Mouse (Mus musculus) embryonic facial prominence, embryonic 14.5 days (tissue): ENCODE measurements at regions not wholly inside any gene's neighbourhood (a gene's known extent, or its start where the extent isn't known, plus 50 kb on each side); places are given as distances from the start of the nearest gene placed in this dataset.

Experiments used
- ATAC-seq: fragments of 200-750 bp; cut with Nextera tagmentation; 2 replicates; pipeline ENCODE4 v1.8.0; 2017; ENCODE audit warnings: low read depth, moderate number of reproducible peaks, moderate TSS enrichment
- DNase-seq: peaks from one replicate; pipeline ENCODE4 v3.0.0-alpha.2; 2015; ENCODE audit warnings: low spot score
- H3K27ac ChIP-seq: fragments of 300-500 bp; sonication (generic); replicated peaks from 2 replicates; pipeline ENCODE4 v1.5.1; 2014; ENCODE audit warnings: low read depth, mild to moderate bottlenecking, low read length, moderate library complexity
- H3K27me3 ChIP-seq: fragments of 300-500 bp; sonication (generic); replicated peaks from 2 replicates; pipeline ENCODE4 v1.6.1; 2014; ENCODE audit warnings: low read length; ENCODE audit not compliant: control insufficient read depth, insufficient read depth
- H3K36me3 ChIP-seq: fragments of 300-500 bp; sonication (generic); 2 replicates; pipeline ENCODE4 v1.6.1; 2014; ENCODE audit warnings: low read length, mixed read lengths; ENCODE audit not compliant: control insufficient read depth, insufficient read depth
- H3K4me1 ChIP-seq: fragments of 300-500 bp; sonication (generic); 2 replicates; pipeline ENCODE4 v1.6.1; 2014; ENCODE audit warnings: antibody characterized with exemption, low read length; ENCODE audit not compliant: control insufficient read depth, insufficient read depth
- H3K4me2 ChIP-seq: fragments of 300-500 bp; sonication (generic); 2 replicates; pipeline ENCODE4 v1.6.1; 2014; ENCODE audit warnings: low read depth, mild to moderate bottlenecking, low read length, moderate library complexity, mixed read lengths
- H3K4me3 ChIP-seq: fragments of 300-500 bp; sonication (generic); 2 replicates; pipeline ENCODE4 v1.5.1; 2014; ENCODE audit warnings: low read depth, mild to moderate bottlenecking, low read length
- H3K9ac ChIP-seq: fragments of 300-500 bp; sonication (generic); 2 replicates; pipeline ENCODE4 v1.6.1; 2014; ENCODE audit warnings: low read depth, mild to moderate bottlenecking, low read length, moderate library complexity, mixed read lengths
- H3K9me3 ChIP-seq: fragments of 300-500 bp; sonication (generic); 2 replicates; pipeline ENCODE4 v1.6.1; 2016; ENCODE audit warnings: low read length; ENCODE audit not compliant: control insufficient read depth
- WGBS: fragments of 180-500 bp; shearing (Covaris S2); extraction: QIAGEN DNeasy Blood & Tissue Kit; methylation state at CpG from one replicate; pipeline ENCODE4 v1.1.7; 2014; 5-methylcytosine and 5-hydroxymethylcytosine counted together

DNA sequence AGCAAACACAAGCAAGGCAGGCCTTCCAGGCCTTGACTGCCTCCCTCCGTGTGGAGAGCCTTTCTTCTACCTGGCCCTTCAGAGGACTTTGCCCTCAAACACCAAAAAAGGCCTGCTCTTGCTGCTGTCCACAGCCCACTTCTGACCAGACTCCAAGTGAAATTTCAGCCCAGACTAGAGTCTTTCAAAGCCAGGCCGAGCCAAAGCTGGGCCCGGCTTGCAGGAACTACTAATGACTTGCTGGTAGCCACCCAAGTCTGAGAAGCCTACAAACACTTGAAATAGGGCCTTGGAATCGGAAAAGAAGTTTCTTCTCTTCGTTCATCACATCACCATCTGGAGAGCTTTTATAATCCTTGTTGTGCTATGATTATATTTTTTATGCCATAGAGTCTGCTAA, 304.9 kb downstream of the Cog6 start:
- no peak for ATAC-seq
- 89% methylated on average over 5 of the region's 5 CpGs for WGBS

DNA sequence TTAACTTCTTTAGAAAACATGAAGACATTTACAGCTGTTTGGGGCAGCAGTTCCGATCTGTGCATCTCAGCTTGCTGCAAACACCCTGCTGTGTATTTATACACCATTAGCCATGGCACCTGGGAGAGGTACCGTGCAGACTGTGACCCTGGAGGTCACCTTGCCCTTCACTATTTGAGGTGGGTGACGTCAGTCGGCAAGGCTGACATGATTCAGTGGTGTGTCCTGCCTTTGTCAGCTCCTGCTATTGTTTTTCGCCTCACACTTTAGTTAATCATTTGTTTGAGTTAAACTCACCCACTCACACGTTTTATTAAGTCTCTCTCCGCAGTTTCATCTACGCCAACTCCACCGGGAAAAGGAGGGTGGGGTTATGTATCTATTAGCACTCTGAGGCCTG, 305.9 kb downstream of the Cog6 start:
- WGBS: 71% methylated on average over 9 of the region's 9 CpGs
- Histone ChIP-seq H3K36me3 (no peaks in the 10 kb centered on the region), H3K4me1 (0 out of 2 replicates have a peak, but pooled peaks cover 3% of the 10 kb centered on the region), H3K9ac (no peak overlapping the region), H3K27me3 (no peaks in the 10 kb centered on the region), H3K27ac (no peak overlapping the region), H3K4me2 (no peak overlapping the region), H3K4me3 (no peak overlapping the region), H3K9me3 (no peaks in the 10 kb centered on the region)
- ATAC-seq (no peak), DNase-seq (no peak)

More for the DNA sequence above, 304.9 kb downstream of the Cog6 start:
- Histone ChIP-seq H3K36me3 (no peaks in the 10 kb centered on the region), H3K27ac (no peak overlapping the region), H3K9me3 (no peaks in the 10 kb centered on the region), H3K9ac (no peak overlapping the region), H3K4me1 (0 out of 2 replicates have a peak, but pooled peaks cover 3% of the 10 kb centered on the region), H3K4me3 (no peak overlapping the region), H3K4me2 (no peak overlapping the region), H3K27me3 (no peaks in the 10 kb centered on the region)
- DNase-seq: no peak

- Histone ChIP-seq H3K4me1 (0 out of 2 replicates have a peak, but pooled peaks cover 3% of the 10 kb centered on the region), H3K4me2 (no peak overlapping the region), H3K27ac (no peak overlapping the region), H3K4me3 (no peak overlapping the region), H3K27me3 (no peaks in the 10 kb centered on the region), H3K9me3 (no peaks in the 10 kb centered on the region), H3K9ac (no peak overlapping the region), H3K36me3 (no peaks in the 10 kb centered on the region)
- ATAC-seq (no peak), DNase-seq (peak; percentile 55)
- WGBS: 48% methylated on average over 3 of the region's 3 CpGs
These were observed 308.3 kb downstream of the Cog6 start for GRCm38 (mm10) chr3:52708746-52709145.

GRCm38 (mm10) chr3:52708301-52708700, 308.7 kb downstream of the Cog6 start:
- DNase-seq: peak; percentile 32
- Histone ChIP-seq H3K4me1 (0 out of 2 replicates have a peak, but pooled peaks cover 3% of the 10 kb centered on the region), H3K36me3 (no peaks in the 10 kb centered on the region), H3K4me3 (no peak overlapping the region), H3K9ac (no peak overlapping the region), H3K4me2 (no peak overlapping the region), H3K27ac (no peak overlapping the region), H3K9me3 (no peaks in the 10 kb centered on the region), H3K27me3 (no peaks in the 10 kb centered on the region)
- WGBS: 48% methylated on average over 1 of the region's 1 CpGs
- ATAC-seq: no peak

DNA sequence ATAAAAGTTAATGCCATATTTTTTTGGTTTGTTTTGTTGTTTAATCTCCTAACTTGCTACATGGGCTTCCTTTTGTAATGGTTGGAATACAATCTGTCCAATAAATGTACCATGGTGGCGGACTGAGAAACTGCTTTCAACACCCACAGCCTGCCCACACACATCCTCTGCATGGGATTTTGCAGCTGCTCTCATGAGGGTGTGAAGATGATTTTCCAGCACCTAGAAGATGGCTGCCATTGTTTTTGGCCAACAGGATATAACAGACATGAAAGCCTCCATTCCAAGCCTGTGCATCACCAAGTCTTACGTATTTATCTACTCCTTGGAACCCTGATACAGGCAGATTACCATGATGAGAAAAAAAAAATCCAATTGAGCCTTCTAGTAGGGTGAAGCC, 310.4 kb downstream of the Cog6 start:
- DNase-seq: no peak
- 92% methylated on average over 2 of the region's 2 CpGs for WGBS

GRCm38 (mm10) chr3:52703751-52704150, 313.3 kb downstream of the Cog6 start:
- Histone ChIP-seq H3K27me3 (no peaks in the 10 kb centered on the region), H3K36me3 (no peaks in the 10 kb centered on the region), H3K9me3 (0 out of 2 replicates have a peak, but pooled peaks cover under 1% of the 10 kb centered on the region), H3K9ac (no peak overlapping the region), H3K4me1 (0 out of 2 replicates have a peak, but pooled peaks cover 2% of the 10 kb centered on the region), H3K4me3 (no peak overlapping the region), H3K4me2 (no peak overlapping the region), H3K27ac (no peak overlapping the region)
- no peak for ATAC-seq
- no peak for DNase-seq
- 90% methylated on average over 6 of the region's 6 CpGs for WGBS

More for the DNA sequence above, 310.4 kb downstream of the Cog6 start:
- H3K4me3 ChIP-seq: no peak overlapping the region
- H3K9ac ChIP-seq: no peak overlapping the region
- H3K27ac ChIP-seq: no peak overlapping the region
- H3K4me1 ChIP-seq: 0 out of 2 replicates have a peak, but pooled peaks cover 3% of the 10 kb centered on the region
- H3K27me3 ChIP-seq: no peaks in the 10 kb centered on the region
- H3K4me2 ChIP-seq: no peak overlapping the region
- no peaks in the 10 kb centered on the region for H3K36me3 ChIP-seq
- ATAC-seq: no peak
- no peaks in the 10 kb centered on the region for H3K9me3 ChIP-seq

DNA sequence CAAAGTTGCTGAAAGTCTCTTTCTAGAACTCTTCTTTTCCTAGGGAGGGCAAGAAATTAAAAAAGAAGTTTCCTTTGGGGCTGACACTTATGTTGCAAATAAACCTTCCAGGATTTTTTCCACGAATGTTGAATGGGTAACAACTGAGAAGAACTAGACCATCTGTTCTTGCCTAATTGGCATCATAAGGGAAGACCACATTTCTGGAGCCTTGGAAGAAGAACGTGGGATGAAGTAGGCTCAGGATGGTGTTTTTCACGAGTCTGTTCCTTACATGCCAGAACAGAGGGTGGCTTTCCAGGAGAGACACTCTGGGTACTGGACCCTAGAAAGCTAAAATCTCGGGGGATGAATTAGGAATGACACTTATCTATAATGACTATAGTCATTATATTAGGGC, 314.1 kb downstream of the Cog6 start:
- 69% methylated on average over 4 of the region's 4 CpGs for WGBS
- Histone ChIP-seq H3K4me3 (no peak overlapping the region), H3K9me3 (peaks cover 8% of the 10 kb centered on the region), H3K36me3 (no peaks in the 10 kb centered on the region), H3K27me3 (no peaks in the 10 kb centered on the region), H3K4me1 (no peaks in the 10 kb centered on the region), H3K27ac (no peak overlapping the region), H3K4me2 (no peak overlapping the region), H3K9ac (no peak overlapping the region)
- DNase-seq (no peak), ATAC-seq (no peak)

GRCm38 (mm10) chr3:52701601-52702000, 315.4 kb downstream of the Cog6 start:
- Histone ChIP-seq H3K4me1 (no peaks in the 10 kb centered on the region), H3K9me3 (peaks cover 14% of the 10 kb centered on the region), H3K4me3 (no peak overlapping the region), H3K9ac (no peak overlapping the region), H3K27me3 (no peaks in the 10 kb centered on the region), H3K27ac (no peak overlapping the region), H3K36me3 (no peaks in the 10 kb centered on the region), H3K4me2 (no peak overlapping the region)
- no peak for DNase-seq
- ATAC-seq: no peak
- WGBS: 64% methylated on average over 3 of the region's 3 CpGs

DNA sequence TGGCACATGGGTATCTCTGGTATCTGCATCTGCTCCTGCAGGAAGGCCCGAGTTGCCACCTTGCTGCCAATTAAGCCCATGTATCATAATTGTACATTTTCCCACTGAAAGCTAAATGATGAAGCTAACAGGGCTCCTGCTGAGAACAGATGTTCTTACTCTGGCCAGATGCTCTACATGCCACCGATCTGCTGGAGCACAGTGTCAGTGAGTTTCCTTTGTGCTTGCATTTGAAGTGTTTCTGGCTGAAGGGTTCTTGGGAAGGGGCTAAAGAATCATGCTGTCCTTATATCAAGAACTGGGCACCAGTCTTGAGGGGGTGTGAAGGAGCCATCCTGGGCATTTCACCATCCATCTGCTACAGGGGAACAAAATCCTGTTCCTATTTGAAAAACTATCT, 323.2 kb downstream of the Cog6 start:
- Histone ChIP-seq H3K4me3 (no peak overlapping the region), H3K9ac (no peak overlapping the region), H3K4me1 (no peaks in the 10 kb centered on the region), H3K4me2 (no peak overlapping the region), H3K9me3 (peaks cover 14% of the 10 kb centered on the region), H3K27ac (no peak overlapping the region), H3K36me3 (no peaks in the 10 kb centered on the region), H3K27me3 (no peaks in the 10 kb centered on the region)
- DNase-seq: no peak
- no peak for ATAC-seq
- WGBS: 53% methylated on average over 2 of the region's 2 CpGs
